Mouse (Mus musculus): ENCODE data around the gene Dhrs3. TPM values are rescaled to one million over a fixed set of nuclear protein-coding genes. Genes with fewer than 3 reads are reported as not detected.

Dhrs3 gene
- total RNA-seq, 2 experiments from 2014 or later, result 11.7 to 14.1 TPM

DNA sequence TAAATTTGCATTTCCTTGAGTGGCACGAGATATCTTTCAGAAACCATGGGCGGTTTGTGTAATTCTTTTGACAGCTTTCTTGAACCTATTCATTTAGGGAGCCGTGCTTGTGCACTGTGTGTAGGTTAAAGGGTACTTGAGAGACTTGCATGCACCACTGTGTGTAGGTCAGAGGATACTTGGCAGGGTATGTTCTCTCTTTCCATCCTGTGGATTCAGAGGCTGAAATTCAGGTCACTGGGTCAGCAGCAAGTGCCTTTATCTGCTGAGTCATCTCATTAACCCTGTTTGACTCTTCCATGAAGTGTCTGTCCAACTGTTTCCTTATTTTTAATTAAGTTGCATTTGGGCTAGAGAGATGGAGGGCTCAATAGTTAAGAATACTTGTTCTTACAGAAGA lies 69.1 kb downstream of the Dhrs3 start:
- no peak for ATAC-seq (replicated peaks; ENCODE audit: low FRiP score, poor library complexity, severe bottlenecking)

DNA sequence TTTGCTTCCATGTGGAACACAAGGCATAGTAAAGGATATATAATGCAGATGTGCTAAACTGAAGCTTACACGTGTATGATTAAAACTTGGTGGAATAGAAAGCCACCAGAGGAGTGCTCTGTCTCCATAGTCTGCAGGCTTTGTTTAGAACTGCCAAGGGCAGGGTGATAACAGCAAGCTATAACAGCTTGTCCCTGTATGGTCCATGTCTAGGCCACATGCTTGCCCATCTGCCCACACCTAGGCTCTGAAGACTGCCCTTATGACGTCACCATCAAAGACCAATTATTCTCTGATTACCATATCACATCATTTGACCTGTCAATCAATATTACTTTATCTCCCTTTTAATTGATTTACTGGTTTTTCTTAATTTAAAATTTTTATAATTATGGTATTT lies 72.6 kb downstream of the Dhrs3 start:
- no peak for ATAC-seq (replicated peaks; ENCODE audit: low FRiP score, poor library complexity, severe bottlenecking)

DNA sequence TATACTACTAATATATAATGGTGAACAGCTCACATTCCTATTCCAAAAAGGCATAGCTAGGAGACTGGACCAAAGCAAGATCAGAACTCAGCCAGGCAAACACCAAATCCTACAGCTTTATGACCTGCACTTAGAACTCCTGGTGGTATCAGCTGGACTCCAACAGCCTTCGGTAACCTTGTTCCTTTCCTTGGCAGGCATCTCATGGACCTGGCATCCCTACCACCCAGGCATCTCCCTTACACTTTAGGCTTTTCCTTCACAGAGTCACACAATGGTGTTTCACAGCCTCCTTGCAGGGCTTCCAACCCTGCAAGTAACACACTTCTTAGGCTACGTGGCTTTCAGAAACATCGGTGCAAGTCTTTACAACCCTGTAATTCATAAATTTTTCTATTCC lies 75.7 kb downstream of the Dhrs3 start:
- no peak for ATAC-seq (replicated peaks; ENCODE audit: low FRiP score, poor library complexity, severe bottlenecking)

DNA sequence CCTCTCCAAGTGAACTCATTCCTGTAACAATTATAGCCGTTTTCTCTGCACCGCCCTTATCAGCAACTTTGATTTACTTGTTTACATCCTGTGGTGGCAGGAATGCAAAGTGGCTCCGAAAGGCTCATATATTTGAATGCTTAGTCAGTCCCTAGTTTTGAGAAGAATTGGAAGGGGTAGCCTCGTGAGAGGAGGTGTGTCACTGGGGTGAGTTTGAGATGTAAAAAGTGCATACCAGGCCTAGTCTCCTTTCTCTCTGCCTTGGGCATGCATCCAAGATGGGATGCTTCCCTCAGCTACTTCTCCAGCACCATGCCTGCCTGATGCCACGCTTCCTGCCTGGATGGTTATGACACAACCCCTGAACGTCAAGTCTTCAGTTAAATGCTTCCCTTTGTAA lies 76.4 kb downstream of the Dhrs3 start:
- no peak for ATAC-seq (replicated peaks; ENCODE audit: low FRiP score, poor library complexity, severe bottlenecking)

DNA sequence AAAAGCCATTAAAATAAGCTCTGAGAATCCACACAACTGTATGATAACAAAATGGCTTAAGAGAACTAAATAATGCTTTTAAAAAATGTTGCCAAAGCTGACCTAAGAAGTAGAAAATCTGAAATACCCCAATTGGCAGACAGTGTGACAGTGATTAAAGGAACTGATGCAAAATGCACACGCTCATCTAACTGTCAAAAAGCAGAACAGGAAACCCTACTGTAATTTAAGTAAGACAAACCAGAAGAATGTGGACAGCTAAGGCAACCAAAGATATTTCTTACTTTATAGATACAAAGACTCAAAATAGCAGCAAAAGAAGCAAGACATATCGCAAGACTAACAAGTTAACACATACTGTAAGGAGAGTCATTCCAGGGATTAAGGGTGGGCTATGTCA lies 78.4 kb downstream of the Dhrs3 start:
- no peak for ATAC-seq (replicated peaks; ENCODE audit: low FRiP score, poor library complexity, severe bottlenecking)

DNA sequence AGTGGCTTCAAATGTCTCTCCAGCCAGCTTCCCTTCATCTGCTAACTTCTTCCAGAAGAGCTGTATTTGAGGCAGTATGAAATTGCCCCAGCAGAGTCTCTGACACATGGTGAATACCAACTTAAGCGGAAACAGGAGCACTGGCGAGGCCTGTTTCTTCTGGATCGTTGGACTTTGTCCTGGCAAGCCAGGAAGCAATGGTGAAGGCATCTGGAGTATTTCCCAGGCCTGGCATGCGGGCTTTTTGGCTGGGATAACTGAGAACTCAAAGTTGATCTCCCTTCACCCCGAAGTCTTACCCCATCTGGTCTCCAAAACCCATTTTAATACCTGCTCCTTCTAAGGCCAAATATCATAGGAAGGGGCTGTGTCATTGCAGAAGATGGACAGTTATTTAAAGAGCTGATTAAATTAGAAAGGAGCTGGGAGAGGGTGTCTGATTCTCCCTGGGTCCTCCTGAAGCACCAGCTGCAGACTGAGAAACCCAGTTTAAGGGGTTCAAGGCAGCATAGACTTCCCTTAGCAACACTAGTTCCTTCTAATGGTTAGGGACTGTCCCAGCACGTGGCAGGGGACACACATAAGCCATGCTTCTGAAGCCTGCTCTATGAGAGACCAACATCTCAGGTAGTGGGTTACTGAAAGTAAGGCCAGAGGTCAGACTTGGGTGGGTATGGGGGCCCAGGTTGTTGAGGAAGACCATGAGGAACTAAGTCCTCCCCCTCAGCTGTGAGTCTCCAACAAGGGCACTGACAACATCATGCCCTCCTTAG lies 80.5 kb downstream of the Dhrs3 start:
- no peak for ATAC-seq (replicated peaks; ENCODE audit: low FRiP score, poor library complexity, severe bottlenecking)

DNA sequence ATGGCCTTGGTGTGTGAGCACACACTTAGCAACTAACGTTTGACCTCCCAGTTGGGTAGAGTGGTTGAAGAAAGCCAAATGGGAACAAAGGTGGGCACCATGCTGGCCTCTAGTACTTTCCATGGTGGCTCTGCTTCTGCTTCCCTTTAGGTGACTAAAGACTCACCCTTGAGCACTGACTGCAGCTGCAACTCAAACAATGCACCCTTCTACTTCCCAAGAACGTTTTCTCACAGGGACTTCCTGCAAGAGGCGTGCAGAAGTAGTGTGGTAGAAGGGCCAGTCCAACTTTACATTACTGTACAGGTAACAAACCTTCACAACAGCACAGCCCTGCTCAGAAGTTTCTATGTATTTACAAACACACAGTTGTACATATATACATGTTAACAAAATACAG lies 81.8 kb downstream of the Dhrs3 start:
- ATAC-seq (replicated peaks; ENCODE audit: low FRiP score, poor library complexity, severe bottlenecking), result no peak

DNA sequence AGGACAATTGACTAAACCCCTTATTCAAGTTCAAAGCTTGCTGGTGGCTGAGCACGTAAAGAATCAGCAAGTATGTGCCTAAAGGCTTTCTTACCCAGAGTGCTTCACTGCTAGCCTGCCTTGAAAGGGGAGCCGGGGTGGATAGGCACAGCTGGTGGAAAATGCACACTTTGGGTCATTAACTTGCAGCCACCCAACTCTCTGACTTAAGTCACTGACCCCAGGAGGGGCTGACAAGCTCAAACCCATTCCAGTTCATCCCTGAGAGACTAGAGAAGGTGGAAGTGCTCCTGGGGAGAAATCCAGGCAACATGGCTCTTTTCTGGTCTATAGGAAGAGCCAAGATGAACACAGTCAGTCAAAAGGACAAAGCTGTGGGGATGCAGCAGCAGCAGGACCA lies 82.9 kb downstream of the Dhrs3 start:
- ATAC-seq (replicated peaks; ENCODE audit: low FRiP score, poor library complexity, severe bottlenecking), result no peak

DNA sequence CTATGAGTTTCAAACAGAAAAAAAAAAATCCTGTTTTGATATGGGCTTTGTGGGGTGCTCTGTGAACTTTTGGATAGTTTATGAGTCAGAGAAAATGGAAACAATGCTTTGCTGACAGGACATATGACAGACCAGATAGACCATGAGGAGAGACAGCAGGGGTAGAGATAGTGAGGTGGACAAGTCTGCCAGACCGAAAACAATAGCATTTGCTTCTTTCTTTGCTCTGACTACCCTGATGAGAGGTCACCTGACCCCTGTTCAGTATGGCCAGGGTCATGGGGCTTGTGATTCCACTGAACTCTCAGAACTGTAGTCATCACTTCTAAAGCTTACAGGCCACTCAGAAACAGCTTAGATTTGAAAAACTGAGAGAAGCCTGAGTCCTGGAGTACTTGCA lies 84.4 kb downstream of the Dhrs3 start:
- no peak for ATAC-seq (replicated peaks; ENCODE audit: low FRiP score, poor library complexity, severe bottlenecking)

Other genes starting within 250 kb of the Dhrs3 start
- not detected in 2 replicates for gene Gm436, start 206.5 kb upstream of the Dhrs3 start, total RNA-seq (2015; ENCODE audit: low replicate concordance)
- not detected in 2 replicates for gene Gm436, start 206.5 kb upstream of the Dhrs3 start, total RNA-seq (2017; ENCODE audit: low replicate concordance)
- gene Gm13178, start 171.4 kb upstream of the Dhrs3 start, total RNA-seq (2015; ENCODE audit: low replicate concordance), result not detected in 2 replicates
- not detected in 2 replicates for gene Gm13178, start 171.4 kb upstream of the Dhrs3 start, total RNA-seq (2017; ENCODE audit: low replicate concordance)
- gene Gm438, start 106.2 kb upstream of the Dhrs3 start, total RNA-seq (2015; ENCODE audit: low replicate concordance), result not detected in 2 replicates
- not detected in 2 replicates for gene Gm438, start 106.2 kb upstream of the Dhrs3 start, total RNA-seq (2017; ENCODE audit: low replicate concordance)